Mouse (Mus musculus): Measurements from ENCODE around the gene Ddx19b.
"Not testable (repeated sequence)": the region's sequence is repeated elsewhere in the genome, so short reads cannot be mapped to it uniquely, and the experiment has no call there.

Ddx19b gene

GRCm38 (mm10) chr8:110965594-110965993 lies 66.0 kb downstream of the Ddx19b start:
- DNase-seq (ENCODE audit: low read depth, low spot score) = no peak

GRCm38 (mm10) chr8:110964666-110965065 lies 66.9 kb downstream of the Ddx19b start:
- no peak for DNase-seq (ENCODE audit: low read depth, low spot score)

- no peak for DNase-seq (ENCODE audit: low read depth, low spot score)
Measured at GRCm38 (mm10) chr8:110963051-110963450, 68.5 kb downstream of the Ddx19b start.

- DNase-seq (ENCODE audit: low read depth, low spot score) = no peak
Measured at GRCm38 (mm10) chr8:110959906-110960305, 71.6 kb downstream of the Ddx19b start.

GRCm38 (mm10) chr8:110959071-110959780 lies 72.3 kb downstream of the Ddx19b start:
- DNase-seq (ENCODE audit: low read depth, low spot score) = no peak

GRCm38 (mm10) chr8:110958553-110958952 lies 73.0 kb downstream of the Ddx19b start:
- not testable (repeated sequence) for DNase-seq (ENCODE audit: low read depth, low spot score)

- no peak for DNase-seq (ENCODE audit: low read depth, low spot score)
Measured at GRCm38 (mm10) chr8:110958135-110958534, 73.4 kb downstream of the Ddx19b start.

- no peak for DNase-seq (ENCODE audit: low read depth, low spot score)
Measured at GRCm38 (mm10) chr8:110957471-110957870, 74.1 kb downstream of the Ddx19b start.

GRCm38 (mm10) chr8:110956619-110957450 lies 74.7 kb downstream of the Ddx19b start:
- DNase-seq (ENCODE audit: low read depth, low spot score) = no peak

- DNase-seq (ENCODE audit: low read depth, low spot score) = no peak
Measured at GRCm38 (mm10) chr8:110954776-110955175, 76.8 kb downstream of the Ddx19b start.
